Mouse (Mus musculus): ENCODE data around the gene AI597479. TPM values are rescaled to one million over a fixed set of nuclear protein-coding genes. Genes with fewer than 3 reads are reported as not detected.

AI597479 gene
- polyA plus RNA-seq, 1 experiment = 27.7 TPM

- H3K27ac ChIP-seq (ENCODE audit: insufficient read depth, low read length) = no peak overlapping the region
- H3K4me1 ChIP-seq (ENCODE audit: control insufficient read depth, insufficient read depth, low read length) = peaks cover 4% of the 10 kb centered on the region
- no peak overlapping the region for H3K9ac ChIP-seq (ENCODE audit: low read depth, poor library complexity, severe bottlenecking)
- TF ChIP-seq CTCF (IDR thresholded peaks at IDR 0.05; ENCODE audit: low read depth, low read length) (no peak), EP300 (IDR thresholded peaks at IDR 0.05; ENCODE audit: insufficient read depth, low read depth, low read length) (no peak), POLR2A (IDR thresholded peaks at IDR 0.05; ENCODE audit: insufficient read depth, low read length) (no peak)
- H3K27me3 ChIP-seq (ENCODE audit: control insufficient read depth, insufficient read depth, low read length, poor library complexity, severe bottlenecking) = no peaks in the 10 kb centered on the region
- H3K4me3 ChIP-seq (ENCODE audit: low read depth, low read length) = no peak overlapping the region
- no peaks in the 10 kb centered on the region for H3K36me3 ChIP-seq (ENCODE audit: control insufficient read depth, insufficient read depth, low read length, poor library complexity, severe bottlenecking)
- no peaks in the 10 kb centered on the region for H3K9me3 ChIP-seq (replicated peaks; ENCODE audit: control insufficient read depth, insufficient read depth, low read length, poor library complexity, severe bottlenecking)
Measured at GRCm38 (mm10) chr1:43090418-43090817, 8.1 kb upstream of the AI597479 start.

- H3K4me3 ChIP-seq (ENCODE audit: low read depth, low read length) = peak overlapping the region; percentile 84
- H3K9me3 ChIP-seq (replicated peaks; ENCODE audit: control insufficient read depth, insufficient read depth, low read length, poor library complexity, severe bottlenecking) = no peaks in the 10 kb centered on the region
- H3K36me3 ChIP-seq (ENCODE audit: control insufficient read depth, insufficient read depth, low read length, poor library complexity, severe bottlenecking) = no peaks in the 10 kb centered on the region
- H3K27ac ChIP-seq (ENCODE audit: insufficient read depth, low read length) = no peak overlapping the region
- peak overlapping the region; percentile 83 for H3K9ac ChIP-seq (ENCODE audit: low read depth, poor library complexity, severe bottlenecking)
- no peak for TF ChIP-seq CTCF (IDR thresholded peaks at IDR 0.05; ENCODE audit: low read depth, low read length)
- no peak for TF ChIP-seq POLR2A (IDR thresholded peaks at IDR 0.05; ENCODE audit: insufficient read depth, low read length)
- no peak for TF ChIP-seq EP300 (IDR thresholded peaks at IDR 0.05; ENCODE audit: insufficient read depth, low read depth, low read length)
- H3K27me3 ChIP-seq (ENCODE audit: control insufficient read depth, insufficient read depth, low read length, poor library complexity, severe bottlenecking) = no peaks in the 10 kb centered on the region
- peaks cover 4% of the 10 kb centered on the region for H3K4me1 ChIP-seq (ENCODE audit: control insufficient read depth, insufficient read depth, low read length)
Measured at GRCm38 (mm10) chr1:43091306-43092055, 7.0 kb upstream of the AI597479 start.

- Histone ChIP-seq H3K4me3 (ENCODE audit: low read depth, low read length) (peak overlapping the region; percentile 84), H3K27me3 (ENCODE audit: control insufficient read depth, insufficient read depth, low read length, poor library complexity, severe bottlenecking) (no peaks in the 10 kb centered on the region), H3K9ac (ENCODE audit: low read depth, poor library complexity, severe bottlenecking) (peak overlapping the region; percentile 83), H3K36me3 (ENCODE audit: control insufficient read depth, insufficient read depth, low read length, poor library complexity, severe bottlenecking) (no peaks in the 10 kb centered on the region), H3K27ac (ENCODE audit: insufficient read depth, low read length) (no peak overlapping the region), H3K4me1 (ENCODE audit: control insufficient read depth, insufficient read depth, low read length) (peaks cover 4% of the 10 kb centered on the region), H3K9me3 (replicated peaks; ENCODE audit: control insufficient read depth, insufficient read depth, low read length, poor library complexity, severe bottlenecking) (no peaks in the 10 kb centered on the region)
- no peak for TF ChIP-seq CTCF (IDR thresholded peaks at IDR 0.05; ENCODE audit: low read depth, low read length)
- no peak for TF ChIP-seq POLR2A (IDR thresholded peaks at IDR 0.05; ENCODE audit: insufficient read depth, low read length)
- TF ChIP-seq EP300 (IDR thresholded peaks at IDR 0.05; ENCODE audit: insufficient read depth, low read depth, low read length) = no peak
Measured at GRCm38 (mm10) chr1:43092056-43093015, 6.2 kb upstream of the AI597479 start.

- no peak for TF ChIP-seq POLR2A (IDR thresholded peaks at IDR 0.05; ENCODE audit: insufficient read depth, low read length)
- Histone ChIP-seq H3K4me1 (ENCODE audit: control insufficient read depth, insufficient read depth, low read length) (peaks cover 4% of the 10 kb centered on the region), H3K9ac (ENCODE audit: low read depth, poor library complexity, severe bottlenecking) (no peak overlapping the region), H3K4me3 (ENCODE audit: low read depth, low read length) (no peak overlapping the region), H3K36me3 (ENCODE audit: control insufficient read depth, insufficient read depth, low read length, poor library complexity, severe bottlenecking) (no peaks in the 10 kb centered on the region), H3K27ac (ENCODE audit: insufficient read depth, low read length) (no peak overlapping the region), H3K27me3 (ENCODE audit: control insufficient read depth, insufficient read depth, low read length, poor library complexity, severe bottlenecking) (no peaks in the 10 kb centered on the region), H3K9me3 (replicated peaks; ENCODE audit: control insufficient read depth, insufficient read depth, low read length, poor library complexity, severe bottlenecking) (no peaks in the 10 kb centered on the region)
Measured at GRCm38 (mm10) chr1:43094206-43094605, 4.3 kb upstream of the AI597479 start.

- H3K9me3 ChIP-seq (replicated peaks; ENCODE audit: control insufficient read depth, insufficient read depth, low read length, poor library complexity, severe bottlenecking) = no peaks in the 10 kb centered on the region
- no peaks in the 10 kb centered on the region for H3K27me3 ChIP-seq (ENCODE audit: control insufficient read depth, insufficient read depth, low read length, poor library complexity, severe bottlenecking)
- peaks cover 14% of the 10 kb centered on the region for H3K36me3 ChIP-seq (ENCODE audit: control insufficient read depth, insufficient read depth, low read length, poor library complexity, severe bottlenecking)
- H3K9ac ChIP-seq (ENCODE audit: low read depth, poor library complexity, severe bottlenecking) = no peak overlapping the region
- H3K4me3 ChIP-seq (ENCODE audit: low read depth, low read length) = no peak overlapping the region
- H3K4me1 ChIP-seq (ENCODE audit: control insufficient read depth, insufficient read depth, low read length) = no peaks in the 10 kb centered on the region
- TF ChIP-seq EP300 (IDR thresholded peaks at IDR 0.05; ENCODE audit: insufficient read depth, low read depth, low read length) = no peak
- TF ChIP-seq POLR2A (IDR thresholded peaks at IDR 0.05; ENCODE audit: insufficient read depth, low read length) = no peak
- TF ChIP-seq CTCF (IDR thresholded peaks at IDR 0.05; ENCODE audit: low read depth, low read length) = no peak
- no peak overlapping the region for H3K27ac ChIP-seq (ENCODE audit: insufficient read depth, low read length)
Measured at GRCm38 (mm10) chr1:43108729-43109128, 10.2 kb downstream of the AI597479 start.

- Histone ChIP-seq H3K9me3 (replicated peaks; ENCODE audit: control insufficient read depth, insufficient read depth, low read length, poor library complexity, severe bottlenecking) (no peaks in the 10 kb centered on the region), H3K9ac (ENCODE audit: low read depth, poor library complexity, severe bottlenecking) (no peak overlapping the region), H3K4me3 (ENCODE audit: low read depth, low read length) (no peak overlapping the region), H3K27me3 (ENCODE audit: control insufficient read depth, insufficient read depth, low read length, poor library complexity, severe bottlenecking) (no peaks in the 10 kb centered on the region), H3K36me3 (ENCODE audit: control insufficient read depth, insufficient read depth, low read length, poor library complexity, severe bottlenecking) (peaks cover 14% of the 10 kb centered on the region), H3K27ac (ENCODE audit: insufficient read depth, low read length) (no peak overlapping the region), H3K4me1 (ENCODE audit: control insufficient read depth, insufficient read depth, low read length) (no peaks in the 10 kb centered on the region)
- TF ChIP-seq EP300 (IDR thresholded peaks at IDR 0.05; ENCODE audit: insufficient read depth, low read depth, low read length) (no peak), POLR2A (IDR thresholded peaks at IDR 0.05; ENCODE audit: insufficient read depth, low read length) (no peak), CTCF (IDR thresholded peaks at IDR 0.05; ENCODE audit: low read depth, low read length) (peak; percentile 70)
Measured at GRCm38 (mm10) chr1:43110556-43110955, 12.0 kb downstream of the AI597479 start.

All from ES-Bruce4 (cell line).